Mouse (Mus musculus): ENCODE results near the gene Snx11.
A peak's percentile ranks its signal among the peaks of the same experiment; 100 is the strongest.
"Not testable (repeated sequence)": the region's sequence is repeated elsewhere in the genome, so short reads cannot be mapped to it uniquely, and the experiment has no call there.

Snx11 gene

DNA sequence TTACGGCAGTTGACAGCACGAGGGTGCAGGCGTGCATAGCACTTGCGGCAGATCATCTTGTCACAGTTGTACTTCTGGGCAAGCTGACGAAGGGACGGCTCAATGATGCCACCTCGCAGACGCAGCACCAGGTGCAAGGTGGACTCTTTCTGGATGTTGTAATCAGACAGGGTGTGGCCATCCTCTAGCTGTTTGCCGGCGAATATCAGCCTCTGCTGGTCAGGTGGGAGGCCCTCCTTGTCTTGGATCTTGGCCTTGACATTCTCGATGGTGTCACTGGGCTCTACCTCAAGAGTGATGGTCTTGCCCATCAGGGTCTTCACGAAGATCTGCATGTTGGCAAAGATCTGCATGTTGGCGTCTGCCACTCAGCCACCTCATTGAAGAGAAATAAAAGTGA is 18.1 kb upstream of the Snx11 start:
- no peak for DNase-seq

DNA sequence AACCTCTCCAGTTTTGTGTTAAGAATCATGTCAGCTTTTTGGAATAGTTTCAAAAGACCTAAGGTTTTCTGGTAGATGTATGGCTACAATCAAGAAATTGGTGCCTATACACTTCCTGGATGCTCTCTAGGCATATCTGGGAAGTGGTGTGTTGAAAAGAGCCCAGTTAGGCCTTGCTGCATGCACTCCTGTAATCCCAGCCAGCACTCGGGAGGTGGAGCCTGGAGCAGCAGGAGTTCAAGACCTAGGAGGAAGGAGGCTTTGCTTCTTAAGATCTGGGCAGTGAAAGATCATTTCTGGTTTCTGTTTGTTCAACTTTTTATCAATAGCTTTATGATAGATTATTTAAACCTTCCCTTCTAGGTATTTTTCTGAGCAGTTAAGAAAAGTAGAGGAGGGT is 13.3 kb upstream of the Snx11 start:
- no peak for DNase-seq

DNA sequence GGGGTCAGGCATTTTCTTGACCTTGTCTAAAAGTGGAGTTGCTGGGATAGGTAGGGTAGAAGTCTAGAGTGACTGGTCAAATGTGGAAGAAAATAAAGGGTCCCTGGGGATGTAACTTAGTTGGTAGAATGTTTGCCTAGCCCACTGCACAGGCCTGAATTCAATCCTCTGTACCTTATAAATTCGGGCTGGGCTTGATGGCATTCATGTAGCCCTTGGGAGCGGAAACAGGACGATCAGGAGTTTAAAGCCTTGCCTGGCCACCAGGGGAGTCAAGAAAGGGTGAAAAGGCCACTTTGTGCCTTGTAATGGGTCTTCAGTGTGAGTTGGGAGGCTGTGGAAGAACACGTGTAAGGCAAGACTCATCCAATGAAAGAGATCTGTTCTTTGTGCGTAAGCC is 12.6 kb upstream of the Snx11 start:
- no peak for DNase-seq

DNA sequence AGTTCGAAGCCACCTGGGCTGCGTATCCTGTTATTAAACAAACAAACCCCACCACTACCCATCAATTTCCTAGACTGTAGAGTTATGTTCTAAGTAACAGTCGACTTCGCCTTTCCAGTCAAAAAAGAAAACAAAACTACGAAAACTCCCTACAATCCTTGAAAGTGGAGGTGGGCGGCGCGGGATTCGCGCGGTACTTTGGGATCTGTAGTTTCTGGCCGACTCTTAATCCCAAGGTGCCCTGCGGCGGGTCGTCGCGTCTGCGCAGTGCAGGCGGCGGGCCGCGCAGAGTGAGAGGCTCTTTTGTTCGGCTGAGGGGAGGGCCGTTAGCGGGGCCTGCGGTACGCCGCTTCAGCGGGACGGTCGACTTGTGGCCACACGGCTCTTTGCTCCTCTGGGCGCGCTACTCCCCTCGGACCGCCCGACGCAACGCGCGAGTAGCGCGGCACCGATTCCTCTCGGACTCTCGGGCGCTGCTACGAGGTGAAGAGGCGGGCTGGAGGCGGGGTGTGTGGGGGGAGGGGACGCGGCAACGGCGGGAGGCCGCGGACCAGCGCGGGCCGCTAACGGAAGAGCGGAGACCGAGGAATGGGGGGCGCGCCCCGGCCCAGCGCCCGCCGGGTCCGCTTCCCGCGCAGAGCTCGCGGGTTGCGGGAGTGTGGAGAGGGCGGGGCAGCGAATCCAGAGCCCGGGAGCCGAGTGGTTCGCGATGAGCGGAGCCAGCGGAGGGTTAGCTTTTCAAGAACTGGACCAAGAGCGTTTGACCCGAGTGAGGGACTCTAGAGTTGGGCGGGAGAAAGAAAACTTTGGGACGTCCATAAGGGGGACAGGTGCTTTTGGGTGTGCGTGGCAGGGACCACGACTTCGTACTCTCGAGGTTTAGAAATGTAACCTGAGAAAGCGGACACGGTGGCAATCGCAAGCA is 11.8 kb upstream of the Snx11 start, which contains the start of gene Cbx1:
Gene Cbx1 (plus strand): TSS at position 257 of the 925 bp plus-strand sequence.
- peak; percentile 96 for DNase-seq

DNA sequence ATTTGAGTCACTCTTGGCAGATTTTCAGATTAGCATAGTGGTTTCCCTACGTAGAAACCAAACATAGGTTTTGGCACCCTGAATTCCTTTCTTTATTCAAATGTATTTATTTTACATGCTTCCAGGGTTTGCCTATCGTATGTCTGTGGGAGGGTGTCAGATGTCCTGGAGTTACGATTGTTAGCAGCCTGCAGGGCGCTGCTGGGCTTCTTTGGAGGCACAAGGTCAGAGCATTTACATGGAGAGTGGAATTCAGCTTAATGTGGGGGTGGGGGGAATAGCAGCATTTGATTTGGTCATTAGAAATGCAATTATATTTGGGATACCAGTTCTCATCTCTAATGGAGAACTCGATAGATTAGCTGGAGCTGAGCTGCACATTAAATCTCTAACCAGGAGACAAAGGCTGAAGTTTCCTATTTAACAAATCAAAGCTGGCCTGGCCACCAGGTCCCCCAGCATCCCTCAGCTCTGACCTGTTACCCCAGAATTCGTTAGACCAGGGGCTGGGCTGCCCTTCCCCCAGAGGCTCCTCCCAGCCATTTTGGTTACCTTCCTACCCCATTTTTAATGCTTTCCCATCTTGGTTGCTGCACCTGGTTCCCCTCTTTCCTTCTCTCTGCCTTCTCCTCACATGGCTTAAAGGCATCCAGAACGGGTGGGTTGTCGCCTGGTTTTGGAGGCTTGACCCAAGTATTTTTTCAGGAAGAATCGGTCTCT is 9.5 kb upstream of the Snx11 start:
- DNase-seq = no peak

DNA sequence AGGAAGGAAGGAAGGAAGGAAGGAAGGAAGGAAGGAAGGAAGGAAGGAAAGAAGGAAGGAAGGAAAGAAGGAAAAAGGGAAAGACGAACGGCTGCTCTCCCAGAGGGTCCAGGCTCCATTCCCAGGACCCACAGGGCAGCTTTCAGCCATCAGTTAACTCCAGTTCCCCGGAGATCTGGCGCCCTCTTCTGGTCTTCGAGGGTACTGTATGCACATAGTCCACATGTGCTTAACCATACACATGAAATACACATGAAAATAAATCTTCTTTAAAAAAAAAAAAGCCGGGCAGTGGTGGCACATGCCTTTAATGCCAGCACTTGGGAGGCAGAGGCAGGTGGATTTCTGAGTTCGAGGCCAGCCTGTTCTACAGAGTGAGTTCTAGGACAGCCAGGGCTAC is 7.5 kb upstream of the Snx11 start:
- DNase-seq = peak; percentile 83

DNA sequence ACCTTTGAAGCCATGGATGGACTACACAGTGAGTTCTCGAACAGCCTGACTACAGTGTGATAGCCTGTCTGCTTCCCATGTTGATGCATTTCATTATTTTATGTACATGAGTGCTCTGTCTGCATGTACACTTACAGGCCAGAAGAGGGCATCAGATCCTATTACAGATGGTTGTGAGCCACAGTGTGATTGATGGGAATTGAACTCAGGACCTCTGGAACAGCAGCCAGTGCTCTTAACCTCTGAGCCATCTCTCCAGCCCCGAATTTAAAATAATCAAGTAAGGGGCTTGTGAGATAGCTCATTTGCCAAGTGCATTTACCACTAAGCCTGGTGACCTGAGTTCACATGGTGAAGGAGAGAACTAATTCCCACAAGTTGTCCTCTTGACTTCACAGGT is 4.1 kb upstream of the Snx11 start:
- DNase-seq = no peak

DNA sequence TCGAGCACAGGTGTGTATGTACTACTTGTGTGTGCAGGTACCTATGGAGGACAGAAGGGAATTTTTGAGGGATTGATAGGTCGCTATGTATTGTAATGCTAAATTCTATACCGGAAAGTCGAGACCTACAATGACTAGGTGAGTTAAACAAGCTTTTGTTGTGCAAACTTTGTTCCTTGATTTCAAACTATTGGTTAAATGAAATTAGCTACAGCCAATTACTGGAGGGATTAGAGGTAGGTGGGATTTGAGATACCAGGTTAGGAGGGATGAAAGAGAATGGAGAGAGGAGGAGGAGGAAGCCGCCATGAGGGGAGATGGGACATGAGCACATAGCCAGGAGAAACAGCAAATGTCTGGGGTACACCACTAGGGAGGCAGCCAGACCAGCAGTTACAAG is 2.9 kb upstream of the Snx11 start:
- no peak for DNase-seq

DNA sequence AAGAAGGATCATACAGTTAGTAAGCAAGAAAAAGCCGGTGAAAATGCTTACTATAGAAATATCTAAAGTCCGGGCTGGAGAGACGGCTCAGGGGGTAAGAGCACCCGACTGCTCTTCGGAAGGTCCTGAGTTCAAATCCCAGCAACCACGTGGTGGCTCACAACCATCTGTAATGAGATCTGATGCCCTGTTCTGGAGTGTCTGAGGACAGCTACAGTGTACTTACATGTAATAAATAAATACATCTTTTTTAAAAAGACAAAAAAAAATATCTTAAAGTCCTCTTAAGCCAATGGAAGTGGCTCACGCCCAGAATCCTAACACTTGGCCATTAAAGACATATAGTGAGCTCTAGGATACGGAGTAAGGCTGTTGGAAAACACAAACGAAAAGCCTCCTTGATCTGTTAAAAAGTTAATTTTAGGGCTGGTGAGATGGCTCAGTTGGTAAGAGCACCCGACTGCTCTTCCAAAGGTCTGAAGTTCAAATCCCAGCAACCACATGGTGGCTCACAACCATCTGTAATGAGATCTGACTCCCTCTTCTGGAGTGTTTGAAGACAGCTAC is 785 bp upstream of the Snx11 start:
- DNase-seq = not testable (repeated sequence)

DNA sequence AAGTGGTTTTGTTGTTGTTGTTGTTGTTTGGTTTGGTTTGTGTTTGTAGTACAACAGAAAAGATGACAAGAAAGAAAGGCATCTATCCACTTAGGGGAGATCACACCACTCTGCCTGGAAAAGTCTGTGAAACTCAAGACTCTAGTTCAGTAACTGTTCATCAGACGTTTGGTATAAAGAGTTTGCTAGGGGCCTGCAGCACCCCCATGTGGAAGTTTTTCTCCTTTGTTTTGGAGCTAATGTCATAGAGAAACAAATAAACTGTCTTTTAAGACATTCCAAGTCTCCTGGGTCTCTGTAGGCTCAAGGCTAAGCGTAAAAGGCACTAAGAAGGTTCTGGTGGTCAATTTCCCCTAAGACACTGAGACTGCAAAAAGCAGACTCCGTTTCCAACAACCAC is 1.3 kb downstream of the Snx11 start:
- DNase-seq = no peak

DNA sequence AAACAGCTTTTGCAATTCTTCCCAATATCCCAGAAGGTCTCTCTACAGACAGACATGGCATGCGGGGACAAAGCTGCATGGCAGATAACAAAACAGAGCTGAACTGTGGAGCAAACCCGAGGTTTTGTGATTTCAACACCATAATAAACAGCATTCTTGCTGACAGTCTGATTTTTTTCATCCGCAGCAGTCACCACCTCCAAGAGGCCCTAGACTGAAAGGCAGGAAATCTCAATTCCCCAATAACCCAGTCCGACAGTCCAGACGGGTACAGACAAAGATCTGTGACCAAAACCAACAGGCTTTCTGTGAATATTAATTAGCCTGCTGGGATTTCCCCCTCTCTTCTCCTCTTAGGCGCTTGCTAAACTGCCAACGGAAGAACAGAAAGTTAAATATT is 1.7 kb downstream of the Snx11 start:
- DNase-seq = no peak

DNA sequence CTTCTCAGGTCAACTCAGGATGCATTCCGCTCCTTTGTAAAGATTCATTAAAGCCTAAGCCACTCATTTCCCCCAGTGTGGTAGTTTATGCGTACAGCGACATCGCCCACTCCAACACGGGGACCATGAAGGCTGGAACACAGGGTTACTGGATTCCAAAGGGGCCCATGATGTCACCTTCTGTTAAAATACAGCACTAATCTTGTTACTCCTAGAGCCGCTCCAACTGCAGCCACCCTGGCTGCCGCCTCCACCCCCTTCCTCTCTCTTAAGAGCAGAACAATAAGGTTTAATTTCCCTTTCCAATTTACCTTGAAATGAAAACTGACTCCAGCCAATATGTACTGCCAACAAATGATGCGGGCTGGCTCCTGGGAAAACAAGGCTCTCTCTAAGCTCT is 2.3 kb downstream of the Snx11 start:
- DNase-seq = no peak

DNA sequence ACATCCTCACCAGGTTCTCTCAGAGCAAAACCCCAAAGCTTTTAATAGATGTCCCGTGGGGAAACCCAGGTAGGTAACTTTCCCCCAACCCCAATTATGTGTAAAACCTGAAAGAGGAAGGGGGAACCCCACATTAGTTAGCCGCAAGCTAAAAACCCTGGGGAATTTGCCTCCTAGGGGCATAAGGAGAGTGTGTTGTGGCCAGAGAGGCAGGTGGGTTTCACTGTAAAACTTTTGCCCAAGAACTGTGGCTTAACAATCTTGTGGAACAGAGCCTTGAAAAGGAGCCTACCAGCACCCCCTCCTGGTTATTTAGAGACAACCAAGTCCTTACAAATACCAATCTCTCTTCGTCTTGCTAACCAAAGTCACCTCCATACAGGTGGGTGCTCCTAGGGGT is 2.8 kb downstream of the Snx11 start:
- DNase-seq = no peak

DNA sequence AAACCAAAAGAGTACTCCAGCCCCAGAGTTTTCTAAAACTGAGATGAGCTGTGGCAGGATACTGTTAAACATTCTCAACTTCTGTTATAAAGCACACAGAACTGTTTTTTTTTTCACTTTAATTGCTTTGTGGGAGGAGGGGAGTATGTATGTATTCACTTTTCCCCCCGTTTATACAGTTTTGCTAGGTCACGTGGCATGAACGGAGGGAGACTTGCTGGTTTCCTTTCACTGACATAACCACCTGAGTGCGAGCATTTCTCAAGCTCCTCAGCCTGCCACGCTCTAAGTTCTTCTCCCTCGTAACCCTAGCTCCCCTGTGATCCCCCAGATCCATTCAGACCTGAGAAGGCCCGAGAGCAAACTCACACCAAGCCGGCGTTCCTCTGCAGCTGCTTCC is 4.9 kb downstream of the Snx11 start:
- DNase-seq = no peak

DNA sequence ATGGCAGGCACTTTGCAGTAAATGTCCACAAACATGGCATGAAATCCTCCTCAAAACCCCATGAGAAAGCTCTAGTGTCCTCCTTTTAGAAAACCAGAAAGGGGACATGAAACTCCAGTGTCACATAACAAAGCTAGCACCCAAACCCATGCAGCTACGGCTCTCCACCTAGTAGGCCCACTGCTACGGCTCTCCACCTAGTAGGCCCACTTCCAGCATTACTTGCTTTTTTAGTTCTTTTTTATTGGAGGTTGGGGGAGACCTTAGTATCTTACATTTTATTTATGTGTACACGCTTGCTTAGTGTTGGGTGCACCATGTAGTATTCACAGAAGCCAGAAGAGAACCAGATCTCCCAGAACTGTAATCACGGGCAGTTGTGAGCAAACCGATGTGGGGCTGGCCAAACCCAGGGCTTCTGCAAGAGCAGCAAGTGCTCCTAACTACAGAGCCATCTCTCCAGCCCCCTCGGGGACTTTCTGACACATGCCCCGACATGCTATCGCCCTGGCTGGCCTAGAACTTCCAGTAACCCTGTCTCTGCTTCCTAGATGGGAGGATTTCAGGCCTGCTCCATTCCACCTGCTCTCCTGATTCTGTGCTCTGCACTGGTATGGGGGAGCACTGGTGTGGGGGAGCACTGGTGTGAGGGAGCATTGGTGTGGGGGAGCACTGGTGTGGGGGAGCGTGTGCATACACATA is 5.9 kb downstream of the Snx11 start:
- DNase-seq = no peak

DNA sequence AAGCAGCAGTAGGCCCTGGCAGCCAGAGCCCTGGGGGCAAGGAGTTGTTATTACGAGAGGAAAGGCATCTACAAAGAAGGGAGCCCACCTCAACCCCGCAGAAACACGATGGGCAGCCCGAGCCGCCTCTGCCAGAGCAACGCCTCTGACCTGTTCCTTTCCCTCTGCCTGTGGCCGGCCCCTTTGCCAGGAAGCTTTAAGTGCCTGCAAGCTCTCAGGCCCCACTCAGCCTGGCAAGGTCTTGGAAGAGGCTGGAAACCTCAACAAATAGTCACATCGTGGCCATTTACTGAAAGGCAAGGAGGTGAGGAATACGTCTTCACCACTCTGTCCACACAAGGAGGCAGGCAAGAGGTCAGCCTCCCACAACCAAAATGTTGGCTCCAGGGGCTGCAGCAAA is 9.1 kb downstream of the Snx11 start:
- DNase-seq = no peak

DNA sequence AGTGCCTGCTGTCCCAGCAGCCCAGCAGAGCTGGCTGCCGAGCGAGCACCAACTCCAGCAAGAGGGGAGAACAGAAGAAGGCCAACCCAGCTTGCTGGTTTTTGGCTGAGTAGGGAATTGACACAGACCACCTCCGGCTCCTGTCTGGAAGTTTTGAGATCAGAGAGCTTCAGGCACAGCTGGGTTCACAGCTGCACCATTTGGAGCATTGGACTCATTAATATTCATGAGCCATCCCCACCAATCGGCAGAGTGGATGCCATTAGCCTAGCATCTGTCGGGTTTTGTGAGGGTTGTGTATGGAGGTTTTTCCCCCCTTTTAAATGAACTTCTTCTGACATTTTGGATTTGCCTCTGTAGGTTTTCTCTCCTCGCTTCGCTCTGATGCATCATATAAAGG is 10.3 kb downstream of the Snx11 start:
- DNase-seq = no peak

DNA sequence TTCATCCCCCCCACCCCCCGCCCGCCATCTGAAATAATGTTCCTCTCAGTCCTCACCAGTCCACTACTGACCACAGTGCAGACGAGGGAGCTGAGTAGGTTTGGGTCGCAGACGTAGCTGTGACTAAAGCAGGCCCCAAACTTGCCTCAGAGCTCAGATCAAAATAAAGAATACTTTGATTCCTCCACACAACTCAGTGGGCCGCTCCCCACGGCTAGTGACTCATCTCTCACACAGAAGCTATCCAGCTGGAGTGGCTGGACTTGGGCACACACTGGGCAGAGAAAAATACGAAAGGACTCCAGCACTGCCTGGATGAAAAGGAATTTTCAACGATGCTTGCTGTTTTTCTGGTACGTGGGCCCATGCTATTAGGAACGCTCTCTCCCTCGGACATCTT is 10.8 kb downstream of the Snx11 start:
- no peak for DNase-seq

DNA sequence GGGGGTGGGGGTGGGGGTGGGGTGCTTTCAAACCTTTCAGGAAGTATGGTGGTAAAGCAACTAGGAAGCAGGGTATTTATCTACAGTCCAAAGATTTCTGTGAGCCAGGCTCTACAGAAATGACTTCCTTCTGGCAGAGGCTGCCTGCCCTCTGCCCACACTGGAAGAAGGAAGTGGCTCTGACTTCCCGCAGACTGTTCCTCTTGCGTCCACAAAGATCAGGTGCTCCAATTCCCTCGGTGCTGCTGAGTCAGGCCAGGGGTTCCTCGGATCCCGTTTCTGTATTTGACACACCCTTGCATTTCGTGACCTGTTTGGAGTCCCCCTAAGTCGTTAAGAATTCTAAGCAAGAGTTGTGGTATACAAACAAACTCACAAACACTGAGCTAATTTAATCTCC is 11.7 kb downstream of the Snx11 start:
- no peak for DNase-seq

DNA sequence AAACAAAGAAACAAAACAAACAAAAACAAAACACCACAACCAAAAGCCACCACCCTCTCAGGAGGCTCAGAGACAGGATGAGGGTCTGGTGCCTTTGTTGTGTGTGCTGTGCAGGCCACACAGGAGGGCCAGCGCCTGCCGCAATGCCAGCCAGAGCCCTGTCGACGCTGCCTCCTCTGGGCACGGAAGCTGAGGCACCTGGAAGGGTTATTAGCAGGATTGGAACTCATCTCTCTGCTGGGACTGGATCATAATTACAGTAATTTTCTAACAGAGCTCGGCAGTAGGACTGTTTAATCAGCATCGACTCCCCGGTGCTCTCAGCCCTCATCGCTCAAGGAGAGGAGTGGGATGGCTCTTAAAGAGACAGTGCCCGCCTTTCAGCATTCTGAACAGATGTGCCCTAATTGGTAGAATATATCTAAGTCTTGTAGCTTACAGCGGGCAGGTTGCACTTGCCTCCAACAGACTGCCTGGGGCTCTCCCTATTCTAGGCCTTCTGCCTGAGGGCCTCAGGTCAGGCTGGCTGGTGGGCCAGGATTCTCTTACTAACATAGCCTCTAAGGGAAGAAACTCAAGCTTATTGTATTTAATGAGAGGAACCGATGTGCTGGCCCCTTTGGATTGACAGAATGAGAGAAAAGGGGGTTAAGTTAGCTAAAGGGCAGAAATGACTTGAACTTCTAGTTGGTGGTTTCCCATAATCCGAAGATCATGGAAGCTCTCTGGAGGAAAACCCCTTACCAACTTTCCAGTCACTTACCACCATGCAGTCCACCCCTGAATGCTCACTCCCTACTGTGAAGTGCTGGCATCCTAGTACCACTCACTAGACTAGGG is 12.6 kb downstream of the Snx11 start:
- DNase-seq = no peak

DNA sequence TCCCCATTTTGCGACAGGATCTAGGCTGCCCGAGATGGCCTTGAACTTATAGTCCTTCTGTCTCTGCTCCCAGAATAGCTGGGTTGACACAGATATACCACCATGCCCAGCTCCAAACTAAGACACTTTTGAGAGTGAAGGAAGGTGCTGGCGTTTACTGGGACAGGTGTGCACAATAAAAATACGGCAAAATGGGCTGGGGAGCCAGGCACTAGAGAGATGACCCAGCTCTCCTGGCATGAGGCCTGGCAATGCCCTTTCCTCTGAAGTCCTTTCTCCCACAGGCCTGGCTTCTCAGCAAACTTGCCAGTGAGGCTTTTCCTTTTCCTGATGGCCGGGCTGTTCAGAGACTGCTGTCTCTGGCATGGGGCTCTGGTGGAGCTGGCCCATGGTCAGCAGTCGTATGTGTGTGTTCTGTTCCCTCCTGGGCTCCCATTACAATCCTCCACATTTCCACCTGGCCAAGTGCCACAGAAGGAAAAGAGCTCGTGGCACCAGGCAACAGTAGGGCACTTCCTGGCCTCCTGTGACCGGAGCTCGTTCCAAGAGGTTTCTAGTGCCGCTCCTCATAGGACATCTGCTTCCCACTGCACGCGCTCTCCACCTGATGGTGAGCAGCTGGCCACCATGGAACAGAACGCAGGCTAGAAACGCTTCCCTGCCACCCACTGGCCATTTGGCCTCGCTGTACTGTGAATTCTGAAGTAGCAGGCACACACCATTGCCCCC is 14.5 kb downstream of the Snx11 start:
- DNase-seq = peak; percentile 17

DNA sequence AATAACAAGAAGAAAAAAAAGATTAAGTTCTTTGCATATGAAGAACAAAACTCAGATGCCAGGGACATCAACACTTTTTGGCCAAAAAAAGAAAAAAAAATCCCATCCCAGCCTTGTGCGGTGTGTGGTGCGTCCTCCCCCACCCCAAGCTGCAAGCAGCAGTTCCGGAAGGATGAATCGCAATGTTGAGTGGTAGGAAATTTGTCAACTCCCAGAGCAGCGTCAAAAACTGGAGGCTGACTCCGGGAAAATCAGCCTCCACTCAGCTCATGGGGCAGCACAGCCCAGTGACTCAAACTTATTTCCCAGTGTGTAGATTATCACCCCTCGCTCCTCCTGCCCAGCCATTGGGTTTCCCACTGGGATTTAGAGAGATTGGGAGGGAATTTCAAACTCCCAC is 15.4 kb downstream of the Snx11 start:
- no peak for DNase-seq

All from kidney, adult 18-20 months (tissue).